Mouse (Mus musculus) retina, postnatal 1 day (tissue): Measurements from ENCODE around the gene D430041D05Rik.

ENCODE experiments used
- DNase-seq: peaks from one replicate; pipeline ENCODE4 v3.0.0-alpha.2; 2012

Gene D430041D05Rik

DNA sequence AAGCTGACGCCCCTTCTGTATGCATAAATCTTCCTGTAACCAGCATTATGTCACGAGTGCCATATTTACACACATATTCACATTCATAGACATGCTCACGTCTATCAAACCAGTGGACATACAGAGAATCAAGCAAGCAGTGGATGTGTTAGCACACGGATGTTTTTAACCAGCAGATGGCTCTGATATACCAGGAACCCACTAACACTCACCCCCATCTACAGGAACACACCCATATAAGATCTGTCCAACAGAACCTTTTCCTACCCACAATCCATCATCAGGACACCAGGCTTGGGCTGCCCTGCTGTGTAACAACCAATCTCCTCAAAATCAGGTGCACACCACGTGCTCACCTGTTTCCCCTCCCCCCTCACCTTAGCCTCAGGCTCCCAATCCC lies 76.9 kb downstream of the D430041D05Rik start:
- DNase-seq: no peak

DNA sequence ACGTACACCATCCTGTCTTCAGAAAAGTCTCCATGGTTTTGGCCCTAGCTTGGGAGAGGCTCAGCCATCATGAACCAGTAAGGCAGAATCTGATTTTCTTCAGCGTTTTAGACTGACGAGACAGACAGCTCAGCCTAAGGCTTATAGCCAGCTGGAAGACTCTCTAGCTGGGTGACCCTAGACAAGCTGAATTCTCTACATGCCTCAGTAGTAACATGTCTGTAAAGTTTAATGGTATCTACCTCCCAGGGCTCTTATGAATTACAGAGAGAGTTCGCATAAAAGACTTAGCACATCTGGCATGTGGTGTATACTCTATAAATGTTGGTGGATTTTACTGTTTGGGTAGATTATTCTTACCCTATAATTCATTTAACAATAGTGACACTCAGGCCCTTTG lies 78.1 kb downstream of the D430041D05Rik start:
- no peak for DNase-seq

GRCm38 (mm10) chr2:104331261-104331660 lies 79.6 kb downstream of the D430041D05Rik start:
- DNase-seq: no peak

GRCm38 (mm10) chr2:104327116-104327794 lies 83.6 kb downstream of the D430041D05Rik start:
- no peak for DNase-seq

DNA sequence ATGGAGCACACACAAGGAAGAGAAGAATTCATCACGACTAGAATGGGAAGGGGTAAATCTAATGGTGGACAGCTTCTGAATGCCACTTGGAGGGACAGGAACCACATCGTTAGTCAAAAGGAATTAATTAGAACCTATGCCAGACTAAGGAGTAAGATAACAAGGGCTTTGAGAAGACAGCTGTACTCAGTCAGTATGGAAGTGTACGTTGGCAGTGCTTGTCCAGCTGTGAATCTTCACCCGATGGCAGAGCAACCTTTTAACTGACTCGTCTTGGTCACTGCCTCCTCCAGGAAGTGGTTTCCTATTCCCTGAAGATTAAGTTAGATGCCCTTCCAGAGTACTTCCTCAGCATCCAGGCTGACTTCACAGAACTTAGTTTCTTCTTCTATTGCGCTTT lies 87.0 kb downstream of the D430041D05Rik start:
- DNase-seq: no peak

DNA sequence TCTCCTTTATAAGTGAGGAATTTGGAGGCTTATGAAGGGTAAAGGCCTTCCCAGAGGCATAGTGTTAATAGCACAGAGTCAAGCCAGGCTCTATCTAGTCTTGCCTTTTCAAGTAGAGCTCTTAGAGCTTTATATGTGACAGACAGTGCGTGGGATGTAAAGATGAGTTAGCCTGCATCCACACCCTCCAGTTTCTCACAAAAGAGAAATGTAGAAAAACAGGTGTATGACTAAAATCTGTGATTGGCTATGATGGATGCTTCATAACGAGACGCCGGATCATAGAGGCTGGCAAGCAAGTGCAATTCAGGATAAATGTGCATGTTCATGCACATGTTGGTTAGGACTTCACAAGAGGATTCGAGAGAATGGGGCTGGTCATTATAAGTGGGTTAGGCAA lies 87.5 kb downstream of the D430041D05Rik start:
- no peak for DNase-seq

- DNase-seq: no peak
Observed at GRCm38 (mm10) chr2:104320061-104320624, 90.7 kb downstream of the D430041D05Rik start.

DNA sequence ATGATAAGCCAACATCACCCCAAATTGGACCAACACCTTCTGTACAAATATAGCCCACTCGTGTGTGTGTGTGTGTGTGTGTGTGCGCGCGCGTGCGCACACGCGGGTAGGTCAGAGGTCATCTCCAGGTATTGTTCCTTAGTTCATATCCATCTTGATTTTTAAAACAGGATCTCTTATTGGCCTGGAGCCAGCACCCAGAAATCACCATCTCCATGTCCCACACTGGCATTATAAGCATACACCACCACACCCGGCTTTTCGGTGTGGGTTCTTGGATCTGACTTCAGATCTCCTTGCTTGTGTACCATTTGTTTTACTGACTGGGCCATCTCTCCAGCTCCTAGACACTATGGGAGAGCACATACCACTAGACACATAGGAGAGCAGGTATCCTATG lies 91.4 kb downstream of the D430041D05Rik start:
- DNase-seq: no peak

DNA sequence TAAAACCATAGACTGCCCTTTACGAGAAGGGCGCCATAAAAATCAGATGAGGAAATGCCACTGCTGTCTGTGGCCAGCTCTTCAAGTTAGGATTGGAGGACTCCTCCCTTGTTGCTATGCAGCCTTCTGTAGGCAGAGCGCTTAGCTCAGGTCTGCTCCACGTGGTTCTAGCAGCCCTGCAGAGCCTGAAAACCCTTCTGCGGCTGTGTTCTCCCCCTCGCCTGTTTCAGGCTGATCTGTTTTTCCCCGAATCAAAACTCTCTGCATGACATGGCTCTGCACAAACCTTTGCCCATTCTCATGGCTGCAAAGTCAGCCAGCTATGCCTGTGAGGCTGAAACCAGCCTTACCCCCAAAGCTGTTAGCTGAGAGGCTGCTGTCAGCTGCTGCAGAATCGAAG lies 91.9 kb downstream of the D430041D05Rik start:
- no peak for DNase-seq

DNA sequence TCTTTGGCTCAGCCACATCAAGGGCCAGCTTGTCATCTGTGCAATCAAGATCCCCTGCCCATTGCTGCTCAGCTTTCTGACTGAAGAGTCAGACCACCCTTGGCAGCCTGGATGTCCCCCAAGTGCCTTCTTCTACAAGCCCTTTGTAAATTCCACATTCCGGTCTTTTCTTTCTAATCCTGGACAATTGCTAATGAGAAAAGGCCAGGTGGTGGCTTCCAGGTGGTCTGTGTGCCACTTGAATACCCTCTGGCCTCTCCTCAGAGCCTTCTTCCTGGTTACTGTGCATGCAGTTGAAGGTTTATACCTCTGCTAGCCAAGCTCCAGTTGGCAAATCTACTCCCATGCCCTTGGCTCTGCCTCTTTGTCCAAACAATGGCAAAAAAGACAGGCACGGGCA lies 92.6 kb downstream of the D430041D05Rik start:
- DNase-seq: no peak

DNA sequence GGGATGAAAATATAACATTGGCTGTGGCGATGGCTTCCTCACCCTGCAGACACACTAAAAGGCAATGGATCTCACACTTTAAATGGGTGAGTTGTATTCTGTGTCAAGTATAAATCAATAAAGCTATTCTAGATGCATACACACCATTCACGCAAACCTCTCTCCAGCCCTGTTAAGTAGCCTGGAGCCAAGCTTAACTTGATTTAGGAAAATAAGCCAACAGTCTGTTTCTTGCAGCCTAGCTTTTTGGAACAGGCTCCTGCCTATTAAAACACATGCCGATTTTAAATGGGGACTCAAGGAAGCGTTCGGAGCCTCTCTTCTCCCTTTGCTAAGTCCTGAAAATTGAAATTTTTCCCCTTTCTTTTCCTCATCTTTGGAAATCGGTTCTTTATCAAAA lies 93.2 kb downstream of the D430041D05Rik start:
- DNase-seq: no peak

DNA sequence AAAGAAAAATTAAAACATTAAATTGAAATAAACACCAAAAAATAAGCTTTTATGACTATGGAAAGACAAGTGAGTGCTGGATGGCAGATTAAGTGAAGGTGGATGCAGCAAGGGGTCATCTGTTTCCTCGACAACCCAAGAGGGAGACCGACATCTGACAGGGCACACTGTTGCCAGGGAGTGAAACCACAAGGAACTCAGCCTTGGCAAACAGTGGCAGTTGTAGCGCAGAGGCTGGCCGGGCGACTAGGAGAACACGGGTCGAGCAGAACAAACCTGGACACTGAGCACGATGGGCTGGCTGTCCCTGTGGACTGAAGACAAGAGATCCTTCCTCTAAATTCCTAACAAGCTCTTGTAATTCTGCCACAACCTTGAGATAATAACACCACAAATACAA lies 94.3 kb downstream of the D430041D05Rik start:
- DNase-seq: no peak

- DNase-seq: no peak
Observed at GRCm38 (mm10) chr2:104313246-104313645, 97.6 kb downstream of the D430041D05Rik start.

- DNase-seq: no peak
Observed at GRCm38 (mm10) chr2:104307102-104307501, 103.7 kb downstream of the D430041D05Rik start.

GRCm38 (mm10) chr2:104305722-104306121 lies 105.1 kb downstream of the D430041D05Rik start:
- no peak for DNase-seq

GRCm38 (mm10) chr2:104299912-104300311 lies 110.9 kb downstream of the D430041D05Rik start:
- DNase-seq: no peak

GRCm38 (mm10) chr2:104299160-104299559 lies 111.7 kb downstream of the D430041D05Rik start:
- peak; percentile 77 for DNase-seq

DNA sequence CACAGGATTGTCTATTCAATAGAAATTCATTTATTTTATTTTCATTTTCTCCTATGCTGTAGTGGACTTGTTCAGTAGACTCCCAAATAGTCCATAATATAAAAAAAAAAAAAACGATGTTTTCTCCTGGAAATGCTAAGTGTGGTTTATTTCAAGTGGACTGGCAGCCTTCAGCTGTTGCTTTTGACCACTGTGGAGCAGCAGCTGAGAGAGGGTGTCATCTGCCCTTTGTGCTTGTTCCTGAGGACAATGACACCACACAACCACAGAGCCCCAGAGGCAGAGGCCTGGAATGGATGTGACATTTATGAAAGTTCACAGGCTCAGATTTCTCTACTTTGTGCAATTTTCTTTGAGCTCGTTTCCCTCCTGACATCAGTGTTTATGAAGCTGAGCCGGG lies 124.0 kb downstream of the D430041D05Rik start:
- DNase-seq: no peak

DNA sequence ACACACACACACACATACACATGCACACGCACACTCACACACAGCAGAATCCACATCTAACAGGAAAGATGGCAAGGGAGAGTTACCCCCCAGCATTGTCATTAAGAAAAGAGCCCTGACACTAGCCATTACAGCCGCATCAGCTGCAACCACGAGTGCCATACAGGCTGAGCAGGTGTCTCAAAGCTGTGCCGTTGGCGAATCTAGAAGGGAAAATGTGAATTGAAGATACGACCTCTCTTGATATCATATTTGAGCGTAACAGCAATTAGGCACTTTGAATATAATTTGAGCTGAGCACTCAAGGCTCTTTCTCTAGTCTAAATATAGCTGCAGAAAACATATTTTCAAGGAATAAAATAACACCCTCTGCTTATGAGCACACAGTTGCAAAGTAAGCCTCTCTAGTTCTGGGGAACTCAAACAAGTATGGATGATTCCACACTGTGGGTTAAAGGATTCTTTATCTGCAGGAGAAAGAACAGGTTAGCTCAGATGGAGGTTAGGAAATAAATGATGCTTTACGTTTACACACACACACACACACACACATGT lies 127.3 kb downstream of the D430041D05Rik start:
- DNase-seq: peak; percentile 10

- DNase-seq: no peak
Observed at GRCm38 (mm10) chr2:104282835-104283234, 128.0 kb downstream of the D430041D05Rik start.

DNA sequence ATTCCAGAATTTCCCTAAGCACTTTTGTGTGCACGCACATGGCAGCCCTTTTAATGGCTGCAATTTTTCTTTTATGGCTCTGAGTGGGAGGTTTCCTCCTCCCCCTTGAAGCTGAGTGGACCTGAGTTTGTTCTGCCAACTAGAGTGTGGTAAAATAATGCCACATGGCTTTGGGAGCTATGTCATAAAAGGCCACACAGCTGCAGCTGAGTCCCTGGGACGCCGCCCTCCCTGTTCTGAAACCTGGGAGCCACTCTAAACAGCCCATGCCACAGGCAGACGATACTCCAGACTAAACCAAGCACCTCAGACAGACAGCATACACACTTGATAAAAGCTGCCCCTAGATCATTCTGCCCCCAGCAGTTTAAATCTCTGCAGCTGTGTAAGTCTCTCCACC lies 143.8 kb downstream of the D430041D05Rik start:
- no peak for DNase-seq

DNA sequence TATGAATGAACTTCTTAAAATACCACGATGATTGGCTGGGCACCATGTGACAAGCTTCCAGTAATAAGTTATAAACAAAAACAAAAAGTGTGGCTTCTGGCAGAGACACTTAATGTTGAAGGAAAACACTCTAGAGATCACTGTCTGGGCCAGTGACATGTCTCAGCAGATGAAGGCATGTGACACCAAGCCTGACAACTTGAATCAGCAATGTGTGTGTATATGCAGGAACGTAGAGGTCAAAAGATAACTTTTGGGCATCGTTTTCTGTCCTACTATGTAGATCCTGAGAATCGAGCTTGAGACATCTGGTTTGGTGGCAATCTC lies 149.1 kb downstream of the D430041D05Rik start:
- no peak for DNase-seq

DNA sequence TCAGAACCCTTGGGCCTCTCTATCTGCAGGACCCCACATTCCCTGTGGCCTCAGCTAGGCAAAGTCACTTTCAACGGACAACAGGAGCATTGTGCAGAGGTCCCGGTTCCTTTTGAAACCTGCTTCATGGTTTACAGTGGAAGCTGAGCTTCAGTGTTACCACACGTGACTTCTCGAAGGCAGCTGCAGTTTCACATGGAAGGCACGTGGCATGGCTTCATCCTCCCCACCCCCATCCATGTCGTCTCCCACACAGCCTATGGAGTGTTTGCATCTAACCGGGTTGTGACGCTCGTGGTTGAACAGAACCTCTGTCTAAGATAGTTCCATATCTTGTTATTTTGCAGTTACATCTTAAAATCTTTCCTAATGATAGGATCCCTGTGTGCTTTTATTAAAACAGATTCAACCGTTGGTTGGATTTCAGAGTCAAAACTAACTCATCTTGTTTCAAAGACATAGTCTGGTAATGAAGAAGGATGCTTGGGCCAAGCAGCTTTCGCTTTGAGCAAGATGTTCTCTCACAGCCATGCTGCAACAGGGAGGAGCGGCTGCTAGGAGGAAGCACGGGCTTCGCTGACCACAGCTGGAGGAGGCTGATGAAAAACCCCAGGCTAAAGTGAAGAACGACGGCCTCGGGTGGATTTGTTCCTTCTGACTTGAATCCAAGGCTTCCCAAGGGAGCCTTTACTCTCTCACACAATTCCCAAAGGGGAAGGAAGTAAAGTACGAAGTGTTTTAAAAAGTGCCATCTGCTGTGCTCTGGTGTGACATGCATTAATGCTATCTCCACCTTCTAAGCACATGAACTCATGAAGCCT lies 149.7 kb downstream of the D430041D05Rik start:
- DNase-seq: no peak

DNA sequence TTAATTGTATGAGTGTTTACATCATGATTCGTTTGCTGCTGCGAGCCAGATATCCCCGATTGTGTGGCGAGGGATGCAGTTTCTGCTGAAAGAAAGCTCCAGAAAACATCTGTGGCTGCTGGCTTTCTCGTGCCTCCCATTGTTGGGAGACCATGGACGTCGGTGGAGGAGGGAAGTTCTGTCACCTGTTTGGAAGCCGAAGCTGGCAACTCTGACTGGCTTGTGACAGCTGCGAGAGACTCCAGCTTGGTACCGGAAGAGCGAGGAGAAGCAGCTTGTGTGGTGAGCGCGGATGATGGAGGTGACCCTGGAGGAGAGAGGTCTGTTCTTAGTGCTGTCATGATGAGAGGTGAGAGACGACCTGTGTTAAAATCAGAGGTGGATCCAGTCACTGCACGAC lies 154.2 kb downstream of the D430041D05Rik start:
- DNase-seq: no peak
